Mouse (Mus musculus) neural tube, embryonic 14.5 days (tissue): Measurements from ENCODE around the gene Tbc1d22a. TPM values are rescaled to one million over a fixed set of nuclear protein-coding genes. Genes with fewer than 3 reads are reported as not detected.
A peak's percentile ranks its signal among the peaks of the same experiment; 100 is the strongest.
"Not testable (repeated sequence)": the region's sequence is repeated elsewhere in the genome, so short reads cannot be mapped to it uniquely, and the experiment has no call there.

Experiments used
- ATAC-seq: fragments of 200-750 bp; cut with Nextera tagmentation; 2 replicates; pipeline ENCODE4 v1.8.0; 2017; ENCODE audit warnings: low read depth, mild to moderate bottlenecking, moderate TSS enrichment, moderate library complexity
- H3K27ac ChIP-seq: fragments of 300-500 bp; sonication (generic); 2 replicates; pipeline ENCODE4 v1.5.1; 2014; ENCODE audit warnings: low read depth, mild to moderate bottlenecking, control low read depth, low read length, moderate library complexity, mixed read lengths
- H3K27me3 ChIP-seq: fragments of 300-500 bp; sonication (generic); 2 replicates; pipeline ENCODE4 v1.6.1; 2014; ENCODE audit warnings: low read length; ENCODE audit not compliant: control insufficient read depth, insufficient read depth
- H3K36me3 ChIP-seq: fragments of 300-500 bp; sonication (generic); 2 replicates; pipeline ENCODE4 v1.6.1; 2014; ENCODE audit warnings: low read length, mixed read lengths; ENCODE audit not compliant: control insufficient read depth, insufficient read depth
- H3K4me1 ChIP-seq: fragments of 300-500 bp; sonication (generic); 2 replicates; pipeline ENCODE4 v1.6.1; 2014; ENCODE audit warnings: low read length; ENCODE audit not compliant: control insufficient read depth, insufficient read depth
- H3K4me2 ChIP-seq: fragments of 300-500 bp; sonication (generic); 2 replicates; pipeline ENCODE4 v1.6.1; 2014; ENCODE audit warnings: mild to moderate bottlenecking, low read depth, low read length, control low read depth
- H3K4me3 ChIP-seq: fragments of 300-500 bp; sonication (generic); 2 replicates; pipeline ENCODE4 v1.5.1; 2014; ENCODE audit warnings: low read depth, low read length, control low read depth, mixed read lengths
- H3K9ac ChIP-seq: fragments of 300-500 bp; sonication (generic); replicated peaks from 2 replicates; pipeline ENCODE4 v1.6.1; 2014; ENCODE audit warnings: low read depth, mild to moderate bottlenecking, control low read depth, low read length, mixed read lengths
- H3K9me3 ChIP-seq: fragments of 300-500 bp; sonication (generic); 2 replicates; pipeline ENCODE4 v1.6.1; 2016; ENCODE audit warnings: low read length; ENCODE audit not compliant: control insufficient read depth
- WGBS: fragments of 180-500 bp; shearing (Covaris S2); extraction: QIAGEN DNeasy Blood & Tissue Kit; methylation state at CpG from one replicate; pipeline ENCODE4 v1.1.7; 2014; 5-methylcytosine and 5-hydroxymethylcytosine counted together
- polyA plus RNA-seq: library from polyadenylated mRNA; unstranded; fragments of >200 nt; fragmentation: Nextera tagmentation; extraction: Ambion mirVana; gene quantifications from 2 replicates; pipeline ENCODE4 v1.2.1, GENCODE M21; 2014

The Tbc1d22a gene
- polyA plus RNA-seq, 1 experiment from 2014 or later: 8.9 TPM

DNA sequence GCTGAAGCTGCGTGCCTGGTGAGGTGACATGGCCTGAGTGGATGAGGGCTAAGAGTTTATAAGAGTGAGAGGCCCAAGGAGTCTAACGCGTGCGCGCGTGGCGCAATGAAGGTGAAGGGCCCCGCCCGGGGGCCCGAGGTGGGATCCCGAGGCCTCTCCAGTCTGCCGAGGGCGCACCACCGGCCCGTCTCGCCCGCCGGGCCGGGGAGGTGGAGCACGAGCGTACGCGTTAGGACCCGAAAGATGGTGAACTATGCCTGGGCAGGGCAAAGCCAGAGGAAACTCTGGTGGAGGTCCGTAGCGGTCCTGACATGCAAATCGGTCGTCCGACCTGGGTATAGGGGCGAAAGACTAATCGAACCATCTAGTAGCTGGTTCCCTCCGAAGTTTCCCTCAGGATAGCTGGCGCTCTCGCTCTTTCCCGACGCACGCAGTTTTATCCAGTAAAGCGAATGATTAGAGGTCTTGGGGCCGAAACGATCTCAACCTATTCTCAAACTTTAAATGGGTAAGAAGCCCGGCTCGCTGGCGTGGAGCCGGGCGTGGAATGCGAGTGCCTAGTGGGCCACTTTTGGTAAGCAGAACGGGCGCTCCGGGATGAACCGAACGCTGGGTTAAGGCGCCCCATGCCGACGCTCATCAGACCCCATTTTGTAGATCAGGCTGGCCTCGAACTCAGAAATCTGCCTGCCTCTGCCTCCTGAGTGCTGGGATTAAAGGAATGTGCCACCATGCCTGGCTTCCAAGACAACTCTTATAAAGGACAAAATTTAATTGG is 19.4 kb upstream of the Tbc1d22a start:
- H3K4me1 ChIP-seq, H3K4me2 ChIP-seq, H3K27me3 ChIP-seq, H3K9me3 ChIP-seq, H3K27ac ChIP-seq, H3K36me3 ChIP-seq, H3K9ac ChIP-seq, H3K4me3 ChIP-seq: not testable (repeated sequence)
- WGBS: 78% methylated on average over 55 of the region's 55 CpGs
- peak; percentile 90 for ATAC-seq

- no peak for ATAC-seq
- Histone ChIP-seq H3K9ac (no peak overlapping the region), H3K4me1 (no peaks in the 10 kb centered on the region), H3K36me3 (no peaks in the 10 kb centered on the region), H3K9me3 (no peaks in the 10 kb centered on the region), H3K27ac (no peak overlapping the region), H3K4me3 (no peak overlapping the region), H3K4me2 (no peak overlapping the region), H3K27me3 (no peaks in the 10 kb centered on the region)
- WGBS: 85% methylated on average over 5 of the region's 5 CpGs
Observed at GRCm38 (mm10) chr15:86199052-86199451, 15.2 kb upstream of the Tbc1d22a start.

- Histone ChIP-seq H3K4me3 (no peak overlapping the region), H3K4me2 (no peak overlapping the region), H3K9ac (no peak overlapping the region), H3K9me3 (no peaks in the 10 kb centered on the region), H3K27ac (no peak overlapping the region), H3K4me1 (no peaks in the 10 kb centered on the region), H3K27me3 (no peaks in the 10 kb centered on the region), H3K36me3 (no peaks in the 10 kb centered on the region)
- no peak for ATAC-seq
- WGBS: 78% methylated on average over 4 of the region's 4 CpGs
Observed at GRCm38 (mm10) chr15:86199482-86199881, 14.8 kb upstream of the Tbc1d22a start.

- Histone ChIP-seq H3K27me3 (no peaks in the 10 kb centered on the region), H3K9me3 (no peaks in the 10 kb centered on the region), H3K9ac (no peak overlapping the region), H3K36me3 (no peaks in the 10 kb centered on the region), H3K27ac (no peak overlapping the region), H3K4me3 (no peak overlapping the region), H3K4me1 (no peaks in the 10 kb centered on the region), H3K4me2 (no peak overlapping the region)
- WGBS: 54% methylated on average over 4 of the region's 4 CpGs
- no peak for ATAC-seq
Observed at GRCm38 (mm10) chr15:86200169-86200568, 14.1 kb upstream of the Tbc1d22a start.

- H3K27me3 ChIP-seq: no peaks in the 10 kb centered on the region
- H3K4me3 ChIP-seq: no peak overlapping the region
- H3K9me3 ChIP-seq: no peaks in the 10 kb centered on the region
- no peak for ATAC-seq
- no peaks in the 10 kb centered on the region for H3K4me1 ChIP-seq
- H3K27ac ChIP-seq: no peak overlapping the region
- 42% methylated on average over 4 of the region's 4 CpGs for WGBS
- no peaks in the 10 kb centered on the region for H3K36me3 ChIP-seq
- H3K4me2 ChIP-seq: no peak overlapping the region
- no peak overlapping the region for H3K9ac ChIP-seq
Observed at GRCm38 (mm10) chr15:86201095-86201494, 13.2 kb upstream of the Tbc1d22a start.

- ATAC-seq: no peak
- Histone ChIP-seq H3K27me3 (no peaks in the 10 kb centered on the region), H3K9ac (no peak overlapping the region), H3K36me3 (no peaks in the 10 kb centered on the region), H3K4me2 (no peak overlapping the region), H3K27ac (no peak overlapping the region), H3K9me3 (no peaks in the 10 kb centered on the region), H3K4me1 (no peaks in the 10 kb centered on the region), H3K4me3 (no peak overlapping the region)
- WGBS: 56% methylated on average over 9 of the region's 9 CpGs
Observed at GRCm38 (mm10) chr15:86201696-86202330, 12.4 kb upstream of the Tbc1d22a start.

- Histone ChIP-seq H3K4me2 (no peak overlapping the region), H3K27ac (no peak overlapping the region), H3K9me3 (no peaks in the 10 kb centered on the region), H3K4me1 (no peaks in the 10 kb centered on the region), H3K27me3 (no peaks in the 10 kb centered on the region), H3K4me3 (no peak overlapping the region), H3K9ac (no peak overlapping the region), H3K36me3 (no peaks in the 10 kb centered on the region)
- ATAC-seq: no peak
- 55% methylated on average over 6 of the region's 6 CpGs for WGBS
Observed at GRCm38 (mm10) chr15:86202640-86203039, 11.6 kb upstream of the Tbc1d22a start.

- Histone ChIP-seq H3K4me1 (no peaks in the 10 kb centered on the region), H3K27me3 (no peaks in the 10 kb centered on the region), H3K4me3 (no peak overlapping the region), H3K9ac (no peak overlapping the region), H3K4me2 (no peak overlapping the region), H3K36me3 (no peaks in the 10 kb centered on the region), H3K27ac (no peak overlapping the region), H3K9me3 (no peaks in the 10 kb centered on the region)
- no peak for ATAC-seq
- 85% methylated on average over 7 of the region's 7 CpGs for WGBS
Observed at GRCm38 (mm10) chr15:86203292-86203793, 10.9 kb upstream of the Tbc1d22a start.

DNA sequence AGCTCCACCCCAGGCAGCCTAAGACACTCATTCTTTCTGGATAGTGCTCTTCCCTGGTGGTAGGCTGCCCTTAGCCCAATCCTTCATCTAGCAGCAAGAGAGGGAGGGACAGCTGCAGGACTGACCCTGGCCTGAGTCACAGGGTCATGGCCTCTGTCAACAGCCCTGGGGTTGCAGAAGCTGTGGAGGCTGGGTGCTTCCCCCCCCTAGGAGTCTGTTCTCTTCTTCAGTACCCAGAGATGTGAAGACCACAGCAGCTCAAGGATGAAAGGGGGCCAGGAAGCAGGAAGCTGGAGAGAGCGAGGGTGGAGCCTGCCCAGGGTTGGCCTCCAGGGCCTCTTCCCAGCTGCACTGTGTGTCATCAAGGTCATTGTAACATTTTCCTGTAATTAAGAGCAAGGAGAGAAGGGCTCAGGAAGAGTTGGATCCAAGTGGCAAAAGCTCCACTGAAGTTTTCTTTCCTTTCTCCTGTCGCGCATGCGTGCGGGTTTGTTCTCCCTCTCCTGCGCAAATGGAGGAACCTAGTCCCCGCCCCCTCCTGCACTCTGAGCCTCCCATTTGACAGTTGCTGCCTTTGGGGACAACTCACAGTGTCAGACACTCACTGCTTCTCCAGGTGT is 10.2 kb upstream of the Tbc1d22a start:
- Histone ChIP-seq H3K4me3 (no peak overlapping the region), H3K27me3 (no peaks in the 10 kb centered on the region), H3K4me2 (no peak overlapping the region), H3K9ac (no peak overlapping the region), H3K4me1 (no peaks in the 10 kb centered on the region), H3K36me3 (no peaks in the 10 kb centered on the region), H3K27ac (no peak overlapping the region), H3K9me3 (no peaks in the 10 kb centered on the region)
- ATAC-seq: no peak
- WGBS: 44% methylated on average over 7 of the region's 7 CpGs
